Mouse (Mus musculus) forebrain, embryonic 15.5 days (tissue): ENCODE data around the gene Gm6588. TPM values are rescaled to one million over a fixed set of nuclear protein-coding genes. Genes with fewer than 3 reads are reported as not detected.

Experiments
- ATAC-seq: fragments of 200-750 bp; cut with Nextera tagmentation; replicated peaks from 2 replicates; pipeline ENCODE4 v1.8.0; 2017; ENCODE audit warnings: mild to moderate bottlenecking, moderate TSS enrichment, moderate library complexity
- H3K27ac ChIP-seq: fragments of 300-500 bp; sonication (generic); replicated peaks from 2 replicates; pipeline ENCODE4 v1.5.1; 2015; ENCODE audit warnings: mild to moderate bottlenecking, inconsistent platforms
- H3K27me3 ChIP-seq: fragments of 300-500 bp; sonication (generic); 2 replicates; pipeline ENCODE4 v1.6.1; 2015; ENCODE audit warnings: inconsistent platforms
- H3K36me3 ChIP-seq: fragments of 300-500 bp; sonication (generic); 2 replicates; pipeline ENCODE4 v1.6.1; 2015; ENCODE audit warnings: mild to moderate bottlenecking, inconsistent platforms
- H3K4me1 ChIP-seq: fragments of 300-500 bp; sonication (generic); 2 replicates; pipeline ENCODE4 v1.6.1; 2015; ENCODE audit warnings: inconsistent platforms
- H3K4me2 ChIP-seq: fragments of 300-500 bp; sonication (generic); replicated peaks from 2 replicates; pipeline ENCODE4 v1.6.1; 2015; ENCODE audit warnings: mild to moderate bottlenecking, inconsistent platforms
- H3K4me3 ChIP-seq: fragments of 300-500 bp; sonication (generic); 2 replicates; pipeline ENCODE4 v1.5.1; 2015; ENCODE audit warnings: mild to moderate bottlenecking, inconsistent platforms
- H3K9ac ChIP-seq: fragments of 300-500 bp; sonication (generic); replicated peaks from 2 replicates; pipeline ENCODE4 v1.6.1; 2015; ENCODE audit warnings: mild to moderate bottlenecking, inconsistent platforms
- H3K9me3 ChIP-seq: fragments of 300-500 bp; sonication (generic); 2 replicates; pipeline ENCODE4 v1.6.1; 2016; ENCODE audit warnings: inconsistent platforms
- WGBS: fragments of 180-500 bp; shearing (Covaris S2); methylation state at CpG from one replicate; pipeline ENCODE4 v1.1.7; 2015; ENCODE audit warnings: mixed read lengths; 5-methylcytosine and 5-hydroxymethylcytosine counted together
- polyA plus RNA-seq: library from polyadenylated mRNA; unstranded; fragments of >200 nt; fragmentation: Nextera tagmentation; extraction: Ambion mirVana; gene quantifications from 2 replicates; pipeline ENCODE4 v1.2.1, GENCODE M21; 2015

Gm6588 gene
- polyA plus RNA-seq, 1 experiment from 2014 or later: 1.0 TPM

DNA sequence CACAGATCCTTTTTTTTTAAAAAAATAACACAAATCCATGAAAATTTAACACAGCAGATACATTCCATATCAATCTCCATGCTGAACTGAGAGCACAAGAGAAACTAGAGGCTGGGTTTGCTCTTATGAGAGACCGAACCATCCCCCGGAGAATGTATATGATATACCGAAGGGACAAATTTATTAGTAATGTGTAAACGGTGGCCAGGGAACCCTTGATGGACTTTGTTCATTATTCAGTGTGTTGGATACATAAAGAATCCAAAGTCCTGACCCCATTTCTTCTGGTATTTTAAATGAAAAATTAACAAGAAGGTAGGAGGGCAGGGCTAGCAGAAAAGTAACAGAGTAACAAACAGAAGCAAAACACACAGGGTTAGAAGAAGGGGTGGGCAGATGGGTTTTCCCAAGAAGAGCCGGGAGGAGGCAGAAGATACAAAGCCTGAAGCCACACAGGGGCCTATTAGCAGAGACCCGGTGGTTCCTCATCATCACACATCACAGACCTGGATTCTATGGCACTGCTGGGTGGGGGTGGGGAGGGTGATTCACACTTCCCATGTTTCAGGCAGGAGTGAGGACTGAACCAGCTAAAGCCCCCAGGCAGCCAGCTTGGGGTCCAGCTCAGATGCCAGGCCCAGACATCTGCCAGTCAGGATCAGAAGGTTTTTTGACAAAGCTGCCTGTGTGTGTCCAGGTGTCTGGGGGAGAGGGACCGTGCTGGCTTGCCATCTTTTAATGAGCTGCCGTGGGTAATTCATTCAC is 50.9 kb downstream of the Gm6588 start:
- Histone ChIP-seq H3K9me3 (no peaks in the 10 kb centered on the region), H3K9ac (no peak overlapping the region), H3K4me3 (no peak overlapping the region), H3K27me3 (no peaks in the 10 kb centered on the region), H3K4me1 (peaks cover 39% of the 10 kb centered on the region), H3K36me3 (no peaks in the 10 kb centered on the region), H3K27ac (peak overlapping the region; percentile 77), H3K4me2 (no peak overlapping the region)
- peak; percentile 71 for ATAC-seq
- WGBS: 35% methylated on average over 8 of the region's 8 CpGs

Other genes with a start within 250 kb of the Gm6588 start
- gene Cryba4, start 196.9 kb upstream of the Gm6588 start, polyA plus RNA-seq: 1.6 and 1.8 TPM in 2 replicates
- 5.4 and 5.5 TPM in 2 replicates for gene Crybb1, start 193.6 kb upstream of the Gm6588 start, polyA plus RNA-seq
- gene Tpst2, start 172.7 kb upstream of the Gm6588 start, polyA plus RNA-seq: 28.8 and 29.5 TPM in 2 replicates
- 33.9 and 34.4 TPM in 2 replicates for gene Tfip11, start 123.1 kb upstream of the Gm6588 start, polyA plus RNA-seq
- 54.0 and 57.5 TPM in 2 replicates for gene Srrd, start 106.4 kb upstream of the Gm6588 start, polyA plus RNA-seq
- 33.4 and 33.8 TPM in 2 replicates for gene Hps4, start 106.3 kb upstream of the Gm6588 start, polyA plus RNA-seq
- gene Gm6583, start 93.4 kb upstream of the Gm6588 start, polyA plus RNA-seq: 0.08 and 0.27 TPM in 2 replicates
- gene Asphd2, start 54.6 kb upstream of the Gm6588 start, polyA plus RNA-seq: 81.7 and 91.9 TPM in 2 replicates
- 33.1 and 33.3 TPM in 2 replicates for gene Sez6l, start 127.8 kb downstream of the Gm6588 start, polyA plus RNA-seq